Mouse (Mus musculus) myocyte (in vitro differentiated cells): ENCODE measurements around the gene Lyrm9.

Source experiments
- E2F4 ChIP-seq: IDR thresholded peaks from one replicate; pipeline ENCODE4 v1.6.1; 2011; ENCODE audit warnings: mild to moderate bottlenecking, control low read depth, moderate library complexity; ENCODE audit not compliant: insufficient read depth
- MAX ChIP-seq: IDR thresholded peaks from one replicate; pipeline ENCODE4 v1.6.1; 2011; ENCODE audit warnings: low read depth, mild to moderate bottlenecking, control low read depth
- MYOD1 ChIP-seq, 3 experiments: IDR thresholded peaks; one replicate each; pipeline ENCODE4 v1.6.1; 2011; ENCODE audit warnings: control low read depth in 2 of 3, low read depth in 2 of 3, mild to moderate bottlenecking in 2 of 3, moderate library complexity in 1 of 3; ENCODE audit not compliant: insufficient read length in 2 of 3, control insufficient read depth in 1 of 3
- MYOG ChIP-seq, 3 experiments: IDR thresholded peaks; one replicate each; pipeline ENCODE4 v1.6.1; 2011; ENCODE audit warnings: control low read depth in 2 of 3, low read depth in 2 of 3, mild to moderate bottlenecking in 2 of 3; ENCODE audit not compliant: insufficient read length in 2 of 3, control insufficient read depth in 1 of 3, insufficient read depth in 1 of 3
- POLR2A ChIP-seq: IDR thresholded peaks from one replicate; pipeline ENCODE4 v1.6.1; 2011; ENCODE audit warnings: low read depth, mild to moderate bottlenecking, control low read depth, moderate library complexity; ENCODE audit not compliant: insufficient read length
- POLR2AphosphoS2 ChIP-seq: IDR thresholded peaks from one replicate; pipeline ENCODE4 v1.6.1; 2011; ENCODE audit warnings: low read depth, control low read depth; ENCODE audit not compliant: insufficient read length
- REST ChIP-seq: IDR thresholded peaks from one replicate; pipeline ENCODE4 v1.6.1; 2011; ENCODE audit warnings: mild to moderate bottlenecking, control low read depth, moderate library complexity; ENCODE audit not compliant: insufficient read depth, insufficient read length
- SRF ChIP-seq: IDR thresholded peaks from one replicate; pipeline ENCODE4 v1.6.1; 2011; ENCODE audit warnings: low read depth; ENCODE audit not compliant: control insufficient read depth, insufficient read length
- TCF12 ChIP-seq: IDR thresholded peaks from one replicate; pipeline ENCODE4 v1.6.1; 2011; ENCODE audit warnings: mild to moderate bottlenecking, control low read depth; ENCODE audit not compliant: poor library complexity, insufficient read depth, severe bottlenecking
- TCF3 ChIP-seq: IDR thresholded peaks from one replicate; pipeline ENCODE4 v1.6.1; 2011; ENCODE audit warnings: low read depth, control low read depth; ENCODE audit not compliant: insufficient read length
- USF1 ChIP-seq: IDR thresholded peaks from one replicate; pipeline ENCODE4 v1.6.1; 2011; ENCODE audit warnings: low read depth, mild to moderate bottlenecking, control low read depth, moderate library complexity

- no peak for TF ChIP-seq MYOD1 (IDR thresholded peaks at IDR 0.05; ENCODE audit: control insufficient read depth in 1 of 3, insufficient read length in 2 of 3, low read depth in 2 of 3)
- TF ChIP-seq POLR2AphosphoS2 = no peak
- no peak for TF ChIP-seq TCF3
- no peak for TF ChIP-seq POLR2A
- TF ChIP-seq E2F4 = no peak
- TF ChIP-seq TCF12 = no peak
- no peak for TF ChIP-seq MAX
- TF ChIP-seq REST = no peak
- TF ChIP-seq MYOG (IDR thresholded peaks at IDR 0.05; ENCODE audit: control insufficient read depth in 1 of 3, insufficient read depth in 1 of 3, insufficient read length in 2 of 3, low read depth in 2 of 3) = no peak
- TF ChIP-seq USF1 = no peak
- no peak for TF ChIP-seq SRF
Observed at GRCm38 (mm10) chr11:78822792-78823498, 3.4 kb upstream of the Lyrm9 start.
